Mouse (Mus musculus) stomach, embryonic 15.5 days (tissue): Measurements from ENCODE around the gene Gm4297. TPM values are rescaled to one million over a fixed set of nuclear protein-coding genes. Genes with fewer than 3 reads are reported as not detected.
"Not testable (repeated sequence)": the region's sequence is repeated elsewhere in the genome, so short reads cannot be mapped to it uniquely, and the experiment has no call there.

Experiments
- ATAC-seq: fragments of 200-750 bp; cut with Nextera tagmentation; 2 replicates; pipeline ENCODE4 v1.8.0; 2017; ENCODE audit warnings: low read depth, moderate number of reproducible peaks, moderate TSS enrichment; ENCODE audit not compliant: insufficient read depth, low FRiP score
- H3K27ac ChIP-seq: fragments of 300-500 bp; sonication (generic); 2 replicates; pipeline ENCODE4 v1.5.1; 2015; ENCODE audit warnings: mild to moderate bottlenecking, inconsistent platforms
- H3K27me3 ChIP-seq: fragments of 300-500 bp; sonication (generic); replicated peaks from 2 replicates; pipeline ENCODE4 v1.6.1; 2015; ENCODE audit warnings: inconsistent platforms
- H3K36me3 ChIP-seq: fragments of 300-500 bp; sonication (generic); 2 replicates; pipeline ENCODE4 v1.6.1; 2015; ENCODE audit warnings: inconsistent platforms
- H3K4me1 ChIP-seq: fragments of 300-500 bp; sonication (generic); 2 replicates; pipeline ENCODE4 v1.6.1; 2015; ENCODE audit warnings: inconsistent platforms
- H3K4me2 ChIP-seq: fragments of 300-500 bp; sonication (generic); 2 replicates; pipeline ENCODE4 v1.6.1; 2015; ENCODE audit warnings: mild to moderate bottlenecking, inconsistent platforms
- H3K4me3 ChIP-seq: fragments of 300-500 bp; sonication (generic); replicated peaks from 2 replicates; pipeline ENCODE4 v1.5.1; 2015; ENCODE audit warnings: inconsistent platforms
- H3K9ac ChIP-seq: fragments of 300-500 bp; sonication (generic); 2 replicates; pipeline ENCODE4 v1.6.1; 2015; ENCODE audit warnings: inconsistent platforms
- H3K9me3 ChIP-seq: fragments of 300-500 bp; sonication (generic); 2 replicates; pipeline ENCODE4 v1.6.1; 2016; ENCODE audit warnings: inconsistent platforms
- WGBS: fragments of 180-500 bp; shearing (Covaris S2); methylation state at CpG from one replicate; pipeline ENCODE4 v1.1.7; 2015; 5-methylcytosine and 5-hydroxymethylcytosine counted together
- microRNA-seq: library from miRNA; unstranded; fragments of <30 nt; microRNA quantifications from one replicate; pipeline ENCODE4, GENCODE M21; 2016
- polyA plus RNA-seq: library from polyadenylated mRNA; unstranded; fragments of >200 nt; fragmentation: Nextera tagmentation; extraction: Ambion mirVana; gene quantifications from 2 replicates; pipeline ENCODE4 v1.2.1, GENCODE M21; 2015

Gm4297 gene
- polyA plus RNA-seq = not detected in 2 replicates

GRCm38 (mm10) chrX:24574795-24575194 lies at the start of gene Gm4297:
Gene Gm4297, minus strand, starts transcription at chrX:24574895.
- H3K36me3 ChIP-seq, H3K9me3 ChIP-seq: not testable (repeated sequence)
- WGBS = 85% methylated on average over 4 of the region's 4 CpGs

More at GRCm38 (mm10) chrX:24574795-24575194, at the start of gene Gm4297:
- not testable (repeated sequence) for H3K27ac ChIP-seq, H3K9ac ChIP-seq, H3K4me3 ChIP-seq, H3K27me3 ChIP-seq, H3K4me2 ChIP-seq, ATAC-seq, H3K4me1 ChIP-seq

Small RNA genes within 50 kb of the gene (microRNA-seq; reads per million reads assigned to microRNA genes)
- not detected for gene Gm27839
- not detected for gene Gm27910

Other genes starting within 250 kb of the Gm4297 start
- not detected in 2 replicates for gene Gm5934, start 74.1 kb downstream of the Gm4297 start, polyA plus RNA-seq
- not detected in 2 replicates for gene Gm5935, start 200.3 kb upstream of the Gm4297 start, polyA plus RNA-seq